Mouse (Mus musculus) neural tube, embryonic 15.5 days (tissue): ENCODE data around the gene Ubtd1. TPM values are rescaled to one million over a fixed set of nuclear protein-coding genes. Genes with fewer than 3 reads are reported as not detected.

ENCODE experiments used
- ATAC-seq: fragments of 200-750 bp; cut with Nextera tagmentation; 2 replicates; pipeline ENCODE4 v1.8.0; 2017; ENCODE audit warnings: mild to moderate bottlenecking, moderate TSS enrichment, moderate library complexity; ENCODE audit not compliant: low FRiP score
- H3K27ac ChIP-seq: fragments of 300-500 bp; sonication (generic); replicated peaks from 2 replicates; pipeline ENCODE4 v1.5.1; 2015; ENCODE audit warnings: mild to moderate bottlenecking, inconsistent platforms
- H3K27me3 ChIP-seq: fragments of 300-500 bp; sonication (generic); replicated peaks from 2 replicates; pipeline ENCODE4 v1.6.1; 2015; ENCODE audit warnings: inconsistent platforms
- H3K36me3 ChIP-seq: fragments of 300-500 bp; sonication (generic); 2 replicates; pipeline ENCODE4 v1.6.1; 2015; ENCODE audit warnings: inconsistent platforms
- H3K4me1 ChIP-seq: fragments of 300-500 bp; sonication (generic); 2 replicates; pipeline ENCODE4 v1.6.1; 2015; ENCODE audit warnings: inconsistent platforms
- H3K4me2 ChIP-seq: fragments of 300-500 bp; sonication (generic); 2 replicates; pipeline ENCODE4 v1.6.1; 2015; ENCODE audit warnings: inconsistent platforms, mild to moderate bottlenecking, moderate library complexity
- H3K4me3 ChIP-seq: fragments of 300-500 bp; sonication (generic); replicated peaks from 2 replicates; pipeline ENCODE4 v1.5.1; 2015; ENCODE audit warnings: mild to moderate bottlenecking, inconsistent platforms
- H3K9ac ChIP-seq: fragments of 300-500 bp; sonication (generic); replicated peaks from 2 replicates; pipeline ENCODE4 v1.6.1; 2015; ENCODE audit warnings: mild to moderate bottlenecking, inconsistent platforms
- H3K9me3 ChIP-seq: fragments of 300-500 bp; sonication (generic); replicated peaks from 2 replicates; pipeline ENCODE4 v1.6.1; 2016; ENCODE audit warnings: inconsistent platforms
- WGBS: fragments of 180-500 bp; shearing (Covaris S2); methylation state at CpG from one replicate; pipeline ENCODE4 v1.1.7; 2015; ENCODE audit warnings: mixed read lengths; 5-methylcytosine and 5-hydroxymethylcytosine counted together
- polyA plus RNA-seq: library from polyadenylated mRNA; unstranded; fragments of >200 nt; fragmentation: Nextera tagmentation; extraction: Ambion mirVana; gene quantifications from 2 replicates; pipeline ENCODE4 v1.2.1, GENCODE M21; 2015

The Ubtd1 gene
- 13.9 and 14.5 TPM in 2 replicates for polyA plus RNA-seq

GRCm38 (mm10) chr19:41981595-41981927 lies at the start of gene Ubtd1:
Gene Ubtd1 (plus strand): TSS chr19:41981763.
- peak within 1 kb of the TSS; percentile 91 for H3K27ac ChIP-seq
- ATAC-seq = no peak
- H3K36me3 ChIP-seq = no peaks in the 10 kb centered on the region
- peak within 1 kb of the TSS; percentile 96 for H3K4me3 ChIP-seq
- peaks cover 40% of the 10 kb centered on the region for H3K4me1 ChIP-seq
- H3K27me3 ChIP-seq = peaks cover 11% of the 10 kb centered on the region
- WGBS = 1% methylated on average over 31 of the region's 33 CpGs
- H3K9ac ChIP-seq = peak within 1 kb of the TSS; percentile 86
- no peaks in the 10 kb centered on the region for H3K9me3 ChIP-seq
- peak within 1 kb of the TSS; percentile 93 for H3K4me2 ChIP-seq

GRCm38 (mm10) chr19:41932686-41933085 lies 48.9 kb upstream of the Ubtd1 start:
- WGBS = under 1% methylated on average over 28 of the region's 28 CpGs
- H3K36me3 ChIP-seq = peaks cover 29% of the 10 kb centered on the region
- no peaks in the 10 kb centered on the region for H3K27me3 ChIP-seq
- H3K9me3 ChIP-seq = no peaks in the 10 kb centered on the region
- peak overlapping the region; percentile 75 for H3K9ac ChIP-seq
- peak overlapping the region; percentile 91 for H3K4me2 ChIP-seq
- H3K4me1 ChIP-seq = peaks cover 27% of the 10 kb centered on the region
- peak overlapping the region; percentile 88 for H3K4me3 ChIP-seq
- ATAC-seq = peak; percentile 30
- H3K27ac ChIP-seq = peak overlapping the region; percentile 81

- Histone ChIP-seq H3K27ac (peak within 1 kb of the TSS; percentile 81), H3K4me3 (peak within 1 kb of the TSS; percentile 88), H3K4me1 (peaks cover 27% of the 10 kb centered on the region), H3K27me3 (no peaks in the 10 kb centered on the region), H3K4me2 (peak within 1 kb of the TSS; percentile 91), H3K36me3 (peaks cover 29% of the 10 kb centered on the region), H3K9ac (peak within 1 kb of the TSS; percentile 80), H3K9me3 (no peaks in the 10 kb centered on the region)
- under 1% methylated on average over 47 of the region's 47 CpGs for WGBS
- ATAC-seq = peak; percentile 100
These were observed 48.1 kb upstream of the Ubtd1 start, which contains the start of the genes Exosc1 and Zdhhc16 for GRCm38 (mm10) chr19:41933179-41934086. Gene Exosc1 (minus strand): TSS chr19:41933423. Gene Zdhhc16 (plus strand): TSS chr19:41933480.

GRCm38 (mm10) chr19:41934124-41934523 lies 47.4 kb upstream of the Ubtd1 start:
- ATAC-seq = no peak
- Histone ChIP-seq H3K27me3 (no peaks in the 10 kb centered on the region), H3K9ac (peak overlapping the region; percentile 80), H3K4me1 (peaks cover 27% of the 10 kb centered on the region), H3K4me3 (peak overlapping the region; percentile 88), H3K4me2 (peak overlapping the region; percentile 78), H3K9me3 (no peaks in the 10 kb centered on the region), H3K36me3 (peaks cover 30% of the 10 kb centered on the region), H3K27ac (no peak overlapping the region)
- WGBS = 7% methylated on average over 6 of the region's 6 CpGs

- Histone ChIP-seq H3K27me3 (no peaks in the 10 kb centered on the region), H3K27ac (no peak overlapping the region), H3K36me3 (peaks cover 35% of the 10 kb centered on the region), H3K9ac (no peak overlapping the region), H3K4me1 (peaks cover 27% of the 10 kb centered on the region), H3K9me3 (no peaks in the 10 kb centered on the region), H3K4me3 (no peak overlapping the region), H3K4me2 (no peak overlapping the region)
- no peak for ATAC-seq
- 98% methylated on average over 1 of the region's 1 CpGs for WGBS
These were observed 45.6 kb upstream of the Ubtd1 start for GRCm38 (mm10) chr19:41935921-41936320.

- H3K4me1 ChIP-seq = peaks cover 17% of the 10 kb centered on the region
These were observed 43.0 kb upstream of the Ubtd1 start for GRCm38 (mm10) chr19:41938539-41938938.

GRCm38 (mm10) chr19:41943841-41944240 lies 37.7 kb upstream of the Ubtd1 start:
- Histone ChIP-seq H3K9ac (no peak overlapping the region), H3K27ac (no peak overlapping the region), H3K36me3 (peaks cover 92% of the 10 kb centered on the region), H3K9me3 (no peaks in the 10 kb centered on the region), H3K4me3 (no peak overlapping the region), H3K4me2 (no peak overlapping the region), H3K27me3 (no peaks in the 10 kb centered on the region), H3K4me1 (no peaks in the 10 kb centered on the region)
- WGBS = 92% methylated on average over 7 of the region's 7 CpGs
- no peak for ATAC-seq

More at GRCm38 (mm10) chr19:41938539-41938938, 43.0 kb upstream of the Ubtd1 start:
- Histone ChIP-seq H3K9ac (no peak overlapping the region), H3K4me2 (no peak overlapping the region), H3K9me3 (no peaks in the 10 kb centered on the region), H3K36me3 (peaks cover 58% of the 10 kb centered on the region), H3K27ac (no peak overlapping the region), H3K4me3 (no peak overlapping the region), H3K27me3 (no peaks in the 10 kb centered on the region)
- WGBS = 92% methylated on average over 5 of the region's 5 CpGs
- ATAC-seq = no peak

- Histone ChIP-seq H3K9ac (no peak overlapping the region), H3K27ac (no peak overlapping the region), H3K4me1 (no peaks in the 10 kb centered on the region), H3K27me3 (no peaks in the 10 kb centered on the region), H3K9me3 (no peaks in the 10 kb centered on the region), H3K4me3 (no peak overlapping the region), H3K4me2 (no peak overlapping the region), H3K36me3 (peaks cover 91% of the 10 kb centered on the region)
- no peak for ATAC-seq
- 90% methylated on average over 4 of the region's 4 CpGs for WGBS
These were observed 29.3 kb upstream of the Ubtd1 start for GRCm38 (mm10) chr19:41952287-41952686.

- Histone ChIP-seq H3K36me3 (peaks cover 92% of the 10 kb centered on the region), H3K9me3 (no peaks in the 10 kb centered on the region), H3K4me3 (no peak overlapping the region), H3K27ac (no peak overlapping the region), H3K4me2 (no peak overlapping the region), H3K4me1 (no peaks in the 10 kb centered on the region), H3K27me3 (no peaks in the 10 kb centered on the region), H3K9ac (no peak overlapping the region)
- no peak for ATAC-seq
- 93% methylated on average over 3 of the region's 3 CpGs for WGBS
These were observed 28.0 kb upstream of the Ubtd1 start for GRCm38 (mm10) chr19:41953574-41953973.

GRCm38 (mm10) chr19:41969618-41970017 lies 11.9 kb upstream of the Ubtd1 start:
- Histone ChIP-seq H3K4me1 (peaks cover 9% of the 10 kb centered on the region), H3K27ac (no peak overlapping the region), H3K27me3 (no peaks in the 10 kb centered on the region), H3K9me3 (no peaks in the 10 kb centered on the region), H3K4me2 (no peak overlapping the region), H3K9ac (no peak overlapping the region), H3K36me3 (peaks cover 40% of the 10 kb centered on the region), H3K4me3 (no peak overlapping the region)
- no peak for ATAC-seq
- 96% methylated on average over 7 of the region's 7 CpGs for WGBS

- no peak overlapping the region for H3K9ac ChIP-seq
- no peak for ATAC-seq
- peaks cover 2% of the 10 kb centered on the region; the same call in 1 of the 2 replicates for H3K36me3 ChIP-seq
- WGBS = 36% methylated on average over 13 of the region's 13 CpGs
- no peak overlapping the region for H3K4me2 ChIP-seq
- H3K27ac ChIP-seq = peak overlapping the region; percentile 56
- no peaks in the 10 kb centered on the region for H3K9me3 ChIP-seq
- H3K4me3 ChIP-seq = no peak overlapping the region
- H3K4me1 ChIP-seq = peaks cover 31% of the 10 kb centered on the region
- no peaks in the 10 kb centered on the region for H3K27me3 ChIP-seq
These were observed 7.4 kb upstream of the Ubtd1 start for GRCm38 (mm10) chr19:41973891-41974794.
